Mouse (Mus musculus): Measurements from ENCODE around the gene Adipor2. TPM values are rescaled to one million over a fixed set of nuclear protein-coding genes. Genes with fewer than 3 reads are reported as not detected.

Adipor2 gene
- 67.5 and 74.3 TPM in 2 replicates for total RNA-seq (2023)

DNA sequence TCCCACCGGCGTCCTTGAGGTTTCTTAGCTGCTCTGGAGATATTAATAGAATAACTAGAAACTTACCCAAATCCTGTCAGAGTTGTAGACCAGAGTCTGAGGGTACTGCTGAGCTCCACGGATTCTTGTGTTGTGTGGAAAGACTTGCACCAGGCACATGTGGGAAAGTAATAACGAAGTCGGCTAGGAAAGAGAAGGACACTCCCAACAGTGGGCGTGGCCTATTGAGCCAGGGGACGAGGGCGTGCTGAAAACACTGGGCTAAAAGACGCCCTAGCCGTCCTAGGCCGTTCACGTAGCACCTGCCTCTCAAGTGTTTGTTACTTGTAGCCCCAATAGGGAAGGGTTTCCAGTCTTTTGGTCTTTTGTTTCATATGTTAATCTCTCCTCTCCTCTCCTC is at the start of gene Adipor2:
Gene Adipor2, minus strand, starts transcription at position 351 of the 400 bp plus-strand sequence.

DNA sequence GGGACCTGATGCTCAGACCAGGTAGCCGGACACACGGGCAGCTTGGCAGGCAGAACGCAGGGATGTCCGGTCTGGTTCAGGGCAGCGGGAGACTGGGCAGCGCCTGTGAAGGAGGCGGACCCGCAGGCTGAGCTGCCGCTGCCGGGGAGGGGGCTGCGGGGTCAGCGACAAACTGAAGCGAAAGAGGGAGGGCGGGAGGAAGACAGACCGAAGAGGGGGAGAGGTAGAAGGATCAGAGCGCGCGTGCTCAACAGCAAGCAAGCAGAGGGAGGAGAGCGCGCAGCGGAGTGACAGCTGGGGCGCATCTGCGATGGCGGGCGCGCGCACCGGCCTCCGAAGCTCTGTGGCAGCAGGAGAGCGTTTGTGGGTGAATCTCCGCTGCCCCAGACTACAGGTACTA is 87.0 kb downstream of the Adipor2 start, which contains the start of gene Lrtm2:
Gene Lrtm2, minus strand, starts transcription at position 261 of the 400 bp plus-strand sequence.

Other genes starting within 250 kb of the Adipor2 start
- 4.2 and 4.4 TPM in 2 replicates for gene Dcp1b, start 242.5 kb downstream of the Adipor2 start, total RNA-seq (2023)
- 0.09 TPM in 1 of 2 replicates, not detected in the other for gene Cacna1c, start 221.3 kb downstream of the Adipor2 start, total RNA-seq (2023)
- not detected in 2 replicates for gene Cacna2d4, start 181.2 kb downstream of the Adipor2 start, total RNA-seq (2023)
- not detected in 2 replicates for gene Lrtm2, start 86.9 kb downstream of the Adipor2 start, total RNA-seq (2023)
- gene Fbxl14, start 62.0 kb upstream of the Adipor2 start, total RNA-seq (2023): 74.8 and 81.5 TPM in 2 replicates
- gene Wnt5b, start 126.6 kb upstream of the Adipor2 start, total RNA-seq (2023): not detected in 2 replicates